Mouse (Mus musculus) intestine, embryonic 15.5 days (tissue): ENCODE results near the gene Yae1d1. TPM values are rescaled to one million over a fixed set of nuclear protein-coding genes. Genes with fewer than 3 reads are reported as not detected.

Source experiments
- ATAC-seq: fragments of 200-750 bp; cut with Nextera tagmentation; 2 replicates; pipeline ENCODE4 v1.8.0; 2017; ENCODE audit warnings: moderate TSS enrichment, moderate library complexity
- H3K27ac ChIP-seq: fragments of 300-500 bp; sonication (generic); 2 replicates; pipeline ENCODE4 v1.5.1; 2015; ENCODE audit warnings: mild to moderate bottlenecking, inconsistent platforms
- H3K27me3 ChIP-seq: fragments of 300-500 bp; sonication (generic); replicated peaks from 2 replicates; pipeline ENCODE4 v1.6.1; 2015; ENCODE audit warnings: inconsistent platforms
- H3K36me3 ChIP-seq: fragments of 300-500 bp; sonication (generic); 2 replicates; pipeline ENCODE4 v1.6.1; 2015; ENCODE audit warnings: inconsistent platforms
- H3K4me1 ChIP-seq: fragments of 300-500 bp; sonication (generic); replicated peaks from 2 replicates; pipeline ENCODE4 v1.6.1; 2015; ENCODE audit warnings: inconsistent platforms
- H3K4me2 ChIP-seq: fragments of 300-500 bp; sonication (generic); replicated peaks from 2 replicates; pipeline ENCODE4 v1.6.1; 2015; ENCODE audit warnings: mild to moderate bottlenecking, inconsistent platforms
- H3K4me3 ChIP-seq: fragments of 300-500 bp; sonication (generic); replicated peaks from 2 replicates; pipeline ENCODE4 v1.5.1; 2015; ENCODE audit warnings: inconsistent platforms
- H3K9ac ChIP-seq: fragments of 300-500 bp; sonication (generic); 2 replicates; pipeline ENCODE4 v1.6.1; 2015; ENCODE audit warnings: inconsistent platforms
- H3K9me3 ChIP-seq: fragments of 300-500 bp; sonication (generic); 2 replicates; pipeline ENCODE4 v1.6.1; 2016; ENCODE audit warnings: inconsistent platforms
- WGBS: fragments of 180-500 bp; shearing (Covaris S2); methylation state at CpG from one replicate; pipeline ENCODE4 v1.1.7; 2015; 5-methylcytosine and 5-hydroxymethylcytosine counted together
- polyA plus RNA-seq: library from polyadenylated mRNA; unstranded; fragments of >200 nt; fragmentation: Nextera tagmentation; extraction: Ambion mirVana; gene quantifications from 2 replicates; pipeline ENCODE4 v1.2.1, GENCODE M21; 2015

Gene Yae1d1
- 68.6 and 73.7 TPM in 2 replicates for polyA plus RNA-seq

- peak within 1 kb of the TSS; percentile 86 for H3K27ac ChIP-seq
- peak within 1 kb of the TSS; percentile 79 for H3K4me3 ChIP-seq
- H3K9me3 ChIP-seq, result no peaks in the 10 kb centered on the region
- H3K4me2 ChIP-seq, result peak within 1 kb of the TSS; percentile 76
- under 1% methylated on average over 53 of the region's 54 CpGs for WGBS
- peak within 1 kb of the TSS; percentile 81 for H3K9ac ChIP-seq
- H3K36me3 ChIP-seq, result no peaks in the 10 kb centered on the region
- H3K4me1 ChIP-seq, result no peaks in the 10 kb centered on the region
- peak; percentile 98 for ATAC-seq
- H3K27me3 ChIP-seq, result no peaks in the 10 kb centered on the region
Measured at GRCm38 (mm10) chr13:17992697-17993514, at the start of gene Yae1d1. Yae1d1 (minus strand) TSS chr13:17993349.

GRCm38 (mm10) chr13:18038814-18039213 is 45.7 kb upstream of the Yae1d1 start:
- 57% methylated on average over 2 of the region's 2 CpGs for WGBS
- H3K4me1 ChIP-seq, result no peaks in the 10 kb centered on the region
- ATAC-seq, result no peak
- no peaks in the 10 kb centered on the region for H3K27me3 ChIP-seq
- no peaks in the 10 kb centered on the region for H3K36me3 ChIP-seq
- H3K27ac ChIP-seq, result no peak overlapping the region
- H3K4me3 ChIP-seq, result no peak overlapping the region
- H3K9ac ChIP-seq, result no peak overlapping the region
- no peaks in the 10 kb centered on the region for H3K9me3 ChIP-seq
- no peak overlapping the region for H3K4me2 ChIP-seq

GRCm38 (mm10) chr13:18016604-18017003 is 23.5 kb upstream of the Yae1d1 start:
- Histone ChIP-seq H3K4me2 (no peak overlapping the region), H3K27me3 (no peaks in the 10 kb centered on the region), H3K36me3 (no peaks in the 10 kb centered on the region), H3K27ac (no peak overlapping the region), H3K4me3 (no peak overlapping the region), H3K9me3 (no peaks in the 10 kb centered on the region), H3K9ac (no peak overlapping the region), H3K4me1 (no peaks in the 10 kb centered on the region)
- 72% methylated on average over 3 of the region's 3 CpGs for WGBS
- ATAC-seq, result no peak

GRCm38 (mm10) chr13:18013205-18013604 is 20.1 kb upstream of the Yae1d1 start:
- no peaks in the 10 kb centered on the region for H3K9me3 ChIP-seq
- H3K4me1 ChIP-seq, result no peaks in the 10 kb centered on the region
- WGBS, result 76% methylated on average over 6 of the region's 6 CpGs
- H3K9ac ChIP-seq, result no peak overlapping the region
- ATAC-seq, result no peak
- H3K27ac ChIP-seq, result no peak overlapping the region
- no peak overlapping the region for H3K4me3 ChIP-seq
- no peaks in the 10 kb centered on the region for H3K36me3 ChIP-seq
- no peak overlapping the region for H3K4me2 ChIP-seq
- H3K27me3 ChIP-seq, result no peaks in the 10 kb centered on the region

- H3K27me3 ChIP-seq, result no peaks in the 10 kb centered on the region
- no peak for ATAC-seq
- no peaks in the 10 kb centered on the region for H3K36me3 ChIP-seq
- whole genome bisulfite sequencing, result 59% methylated on average over 4 of the region's 4 CpGs
- H3K4me1 ChIP-seq, result no peaks in the 10 kb centered on the region
- no peaks in the 10 kb centered on the region for H3K9me3 ChIP-seq
- no peak overlapping the region for H3K9ac ChIP-seq
- no peak overlapping the region for H3K27ac ChIP-seq
- no peak overlapping the region for H3K4me3 ChIP-seq
- no peak overlapping the region for H3K4me2 ChIP-seq
Measured at GRCm38 (mm10) chr13:18011055-18011454, 17.9 kb upstream of the Yae1d1 start.

- WGBS, result 37% methylated on average over 7 of the region's 7 CpGs
- Histone ChIP-seq H3K4me3 (peak overlapping the region; percentile 79), H3K27ac (peak overlapping the region; percentile 86; the same call in 1 of the 2 replicates), H3K9me3 (no peaks in the 10 kb centered on the region), H3K4me2 (peak overlapping the region; percentile 76), H3K4me1 (no peaks in the 10 kb centered on the region), H3K27me3 (no peaks in the 10 kb centered on the region), H3K9ac (peak overlapping the region; percentile 81), H3K36me3 (no peaks in the 10 kb centered on the region)
- peak; percentile 45 for ATAC-seq
Measured at GRCm38 (mm10) chr13:17993515-17993847, 332 bp upstream of the Yae1d1 start.

- no peak for ATAC-seq
- H3K4me2 ChIP-seq, result peak overlapping the region; percentile 76
- H3K9me3 ChIP-seq, result no peaks in the 10 kb centered on the region
- 79% methylated on average over 4 of the region's 4 CpGs for WGBS
- H3K9ac ChIP-seq, result no peak overlapping the region
- no peaks in the 10 kb centered on the region for H3K27me3 ChIP-seq
- no peaks in the 10 kb centered on the region for H3K4me1 ChIP-seq
- peaks cover 3% of the 10 kb centered on the region for H3K36me3 ChIP-seq
- peak overlapping the region; percentile 79; the same call in 1 of the 2 replicates for H3K4me3 ChIP-seq
- no peak overlapping the region for H3K27ac ChIP-seq
Measured at GRCm38 (mm10) chr13:17992009-17992408, 1.1 kb downstream of the Yae1d1 start.

GRCm38 (mm10) chr13:17983194-17983593 is 10.0 kb downstream of the Yae1d1 start:
- Histone ChIP-seq H3K4me1 (no peaks in the 10 kb centered on the region), H3K9me3 (no peaks in the 10 kb centered on the region), H3K4me3 (no peak overlapping the region), H3K4me2 (no peak overlapping the region), H3K36me3 (peaks cover 15% of the 10 kb centered on the region), H3K27me3 (no peaks in the 10 kb centered on the region), H3K9ac (no peak overlapping the region), H3K27ac (no peak overlapping the region)
- 49% methylated on average over 4 of the region's 4 CpGs for WGBS
- no peak for ATAC-seq

- no peak overlapping the region for H3K9ac ChIP-seq
- H3K4me1 ChIP-seq, result no peaks in the 10 kb centered on the region
- H3K36me3 ChIP-seq, result peaks cover 15% of the 10 kb centered on the region
- no peak overlapping the region for H3K4me2 ChIP-seq
- H3K9me3 ChIP-seq, result no peaks in the 10 kb centered on the region
- H3K27ac ChIP-seq, result no peak overlapping the region
- H3K4me3 ChIP-seq, result no peak overlapping the region
- no peak for ATAC-seq
- H3K27me3 ChIP-seq, result no peaks in the 10 kb centered on the region
- 86% methylated on average over 5 of the region's 5 CpGs for WGBS
Measured at GRCm38 (mm10) chr13:17982634-17983033, 10.5 kb downstream of the Yae1d1 start.

GRCm38 (mm10) chr13:17976854-17977739 is 16.1 kb downstream of the Yae1d1 start:
- H3K36me3 ChIP-seq, result no peaks in the 10 kb centered on the region
- no peak overlapping the region for H3K4me2 ChIP-seq
- H3K9me3 ChIP-seq, result no peaks in the 10 kb centered on the region
- no peak overlapping the region for H3K4me3 ChIP-seq
- 74% methylated on average over 8 of the region's 8 CpGs for WGBS
- H3K4me1 ChIP-seq, result no peaks in the 10 kb centered on the region
- no peak overlapping the region for H3K27ac ChIP-seq
- H3K9ac ChIP-seq, result no peak overlapping the region
- H3K27me3 ChIP-seq, result no peaks in the 10 kb centered on the region
- no peak for ATAC-seq

GRCm38 (mm10) chr13:17975891-17976290 is 17.3 kb downstream of the Yae1d1 start:
- H3K4me2 ChIP-seq, result no peak overlapping the region
- H3K9me3 ChIP-seq, result no peaks in the 10 kb centered on the region
- H3K9ac ChIP-seq, result no peak overlapping the region
- H3K27me3 ChIP-seq, result no peaks in the 10 kb centered on the region
- no peak overlapping the region for H3K27ac ChIP-seq
- H3K36me3 ChIP-seq, result no peaks in the 10 kb centered on the region
- no peaks in the 10 kb centered on the region for H3K4me1 ChIP-seq
- peak; percentile 69; the same call in 1 of the 2 replicates for ATAC-seq
- 35% methylated on average over 2 of the region's 2 CpGs for WGBS
- no peak overlapping the region for H3K4me3 ChIP-seq

- H3K9me3 ChIP-seq, result no peaks in the 10 kb centered on the region
- H3K9ac ChIP-seq, result no peak overlapping the region
- no peak overlapping the region for H3K4me3 ChIP-seq
- no peak for ATAC-seq
- no peaks in the 10 kb centered on the region for H3K4me1 ChIP-seq
- H3K36me3 ChIP-seq, result no peaks in the 10 kb centered on the region
- H3K4me2 ChIP-seq, result no peak overlapping the region
- H3K27me3 ChIP-seq, result no peaks in the 10 kb centered on the region
- WGBS, result 61% methylated on average over 1 of the region's 1 CpGs
- no peak overlapping the region for H3K27ac ChIP-seq
Measured at GRCm38 (mm10) chr13:17975457-17975856, 17.7 kb downstream of the Yae1d1 start.
